Mouse (Mus musculus) cortical plate, adult 2 months (tissue): ENCODE results near the gene Mum1.

Source experiments
- CTCF ChIP-seq: fragments of 200-500 bp; IDR thresholded peaks from 2 replicates; pipeline ENCODE4 v1.5.1; 2011; ENCODE audit warnings: mild to moderate bottlenecking, control low read depth, low read length; ENCODE audit not compliant: insufficient read depth; ENCODE audit errors: extremely low read depth
- POLR2A ChIP-seq: fragments of 200-500 bp; IDR thresholded peaks from 2 replicates; pipeline ENCODE4 v1.6.1; 2011; ENCODE audit warnings: mild to moderate bottlenecking, low read length, control low read depth; ENCODE audit not compliant: insufficient read depth; ENCODE audit errors: extremely low read depth

GRCm38 (mm10) chr10:80252493-80253274 lies 26.4 kb downstream of the Mum1 start:
- no peak for TF ChIP-seq CTCF
- no peak for TF ChIP-seq POLR2A
